Mouse (Mus musculus): Measurements from ENCODE around the gene Glipr2. TPM values are rescaled to one million over a fixed set of nuclear protein-coding genes. Genes with fewer than 3 reads are reported as not detected.

Glipr2 gene
- polyA plus RNA-seq, 1 experiment from 2014 or later: 94.2 TPM

DNA sequence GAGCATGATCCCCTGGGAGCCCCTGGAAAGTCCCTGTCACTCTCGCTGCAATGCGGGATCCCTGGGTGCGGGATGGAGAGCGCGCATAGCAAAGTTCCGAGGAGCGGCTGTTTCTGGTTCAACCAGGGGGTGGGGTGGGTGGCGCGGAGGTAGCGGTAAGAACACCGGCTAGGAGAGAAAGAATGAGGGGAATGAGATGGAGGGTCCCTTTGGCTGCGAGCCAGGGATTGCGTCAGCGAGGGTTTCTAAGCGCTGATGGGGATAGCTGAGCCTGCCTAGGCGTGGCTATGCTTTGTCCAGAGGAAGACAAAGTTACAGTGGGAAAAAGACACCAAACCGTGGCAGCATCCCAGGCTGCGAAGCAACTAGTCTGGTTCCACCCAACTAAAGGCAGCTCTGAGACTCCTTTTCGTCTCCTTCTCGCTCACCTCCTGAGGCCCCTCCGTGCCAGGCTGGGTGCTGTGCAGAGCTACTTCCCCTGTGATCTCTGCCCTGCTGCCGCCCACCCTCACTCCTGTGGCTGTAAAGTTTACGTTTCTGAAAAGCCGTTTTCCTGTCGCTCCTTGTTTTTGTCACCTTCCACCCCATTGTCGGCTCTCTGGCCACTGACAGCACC, 753 bp downstream of the Glipr2 start:
- Histone ChIP-seq H3K27me3 (peaks cover 15% of the 10 kb centered on the region; the same call in 1 of the 2 replicates), H3K9ac (peak overlapping the region; percentile 79), H3K36me3 (no peaks in the 10 kb centered on the region), H3K27ac (peak overlapping the region; percentile 88), H3K4me1 (peaks cover 20% of the 10 kb centered on the region), H3K4me3 (peak overlapping the region; percentile 74), H3K9me3 (replicated peaks) (no peaks in the 10 kb centered on the region), H3K4me2 (replicated peaks) (peak overlapping the region; percentile 93)
- peak; percentile 89 for ATAC-seq (ENCODE audit: low FRiP score)
- WGBS: under 1% methylated on average over 26 of the region's 26 CpGs

DNA sequence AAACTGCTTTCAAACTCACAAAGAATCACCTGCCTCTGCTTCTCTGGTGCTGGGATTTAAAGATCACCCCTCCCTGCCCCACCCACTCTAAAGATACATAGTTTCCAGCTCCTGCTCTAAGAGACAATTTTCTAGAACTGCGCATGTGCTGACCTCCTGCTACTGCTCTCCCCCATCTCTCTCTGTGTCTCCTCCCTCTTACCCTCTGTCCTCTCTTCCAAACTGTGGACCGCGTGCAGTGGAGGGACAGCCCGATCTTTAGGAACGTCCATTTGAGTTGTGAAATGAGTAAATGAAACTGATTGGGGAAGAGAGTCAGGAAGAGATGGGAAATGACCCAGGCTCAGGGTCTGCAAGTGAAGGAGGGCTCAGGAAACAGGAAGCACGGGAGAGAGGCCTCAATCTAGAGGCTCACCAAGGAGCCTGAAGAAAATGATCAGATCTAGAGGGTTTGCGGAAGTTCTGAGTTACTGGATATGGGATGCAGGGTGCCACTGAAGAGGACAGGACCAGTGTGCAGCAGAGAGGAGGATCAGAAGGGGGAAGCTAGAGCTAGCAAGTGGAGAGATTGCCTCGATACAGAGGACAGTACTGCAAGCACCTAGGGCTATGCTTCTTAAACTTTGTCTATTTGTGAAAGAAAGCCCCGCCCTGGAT, 2.5 kb downstream of the Glipr2 start:
- Histone ChIP-seq H3K4me3 (no peak overlapping the region), H3K9ac (no peak overlapping the region), H3K27ac (no peak overlapping the region), H3K9me3 (replicated peaks) (no peaks in the 10 kb centered on the region), H3K4me1 (peaks cover 20% of the 10 kb centered on the region), H3K27me3 (peaks cover 15% of the 10 kb centered on the region; the same call in 1 of the 2 replicates), H3K36me3 (no peaks in the 10 kb centered on the region), H3K4me2 (replicated peaks) (0 out of 2 replicates have a peak overlapping the region, but pooled peaks have one; percentile 93)
- WGBS: 65% methylated on average over 9 of the region's 9 CpGs
- ATAC-seq (ENCODE audit: low FRiP score): no peak

DNA sequence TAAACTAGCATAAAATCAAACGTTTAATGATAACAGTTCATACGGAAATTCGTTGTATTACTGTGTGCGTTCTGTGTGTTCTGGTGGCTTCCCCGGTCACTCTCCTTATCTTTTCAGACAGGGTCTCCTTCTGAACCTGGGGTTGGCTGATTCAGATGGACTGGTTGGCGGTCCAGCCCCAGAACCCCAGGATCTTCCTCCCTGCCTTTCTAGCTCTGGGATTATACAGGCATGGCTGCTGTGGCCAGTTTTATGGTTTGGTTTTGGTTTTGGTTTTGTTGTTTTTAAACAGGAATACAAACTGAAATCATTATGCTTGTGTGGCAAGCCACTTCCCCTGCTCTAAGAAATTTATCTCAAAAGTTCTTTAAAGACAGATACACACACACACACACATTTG, 3.0 kb downstream of the Glipr2 start:
- Histone ChIP-seq H3K4me2 (replicated peaks) (no peak overlapping the region), H3K4me3 (no peak overlapping the region), H3K4me1 (peaks cover 24% of the 10 kb centered on the region), H3K9ac (no peak overlapping the region), H3K27me3 (peaks cover 15% of the 10 kb centered on the region; the same call in 1 of the 2 replicates), H3K36me3 (no peaks in the 10 kb centered on the region), H3K9me3 (replicated peaks) (no peaks in the 10 kb centered on the region), H3K27ac (no peak overlapping the region)
- ATAC-seq (ENCODE audit: low FRiP score): no peak
- 89% methylated on average over 6 of the region's 6 CpGs for WGBS

DNA sequence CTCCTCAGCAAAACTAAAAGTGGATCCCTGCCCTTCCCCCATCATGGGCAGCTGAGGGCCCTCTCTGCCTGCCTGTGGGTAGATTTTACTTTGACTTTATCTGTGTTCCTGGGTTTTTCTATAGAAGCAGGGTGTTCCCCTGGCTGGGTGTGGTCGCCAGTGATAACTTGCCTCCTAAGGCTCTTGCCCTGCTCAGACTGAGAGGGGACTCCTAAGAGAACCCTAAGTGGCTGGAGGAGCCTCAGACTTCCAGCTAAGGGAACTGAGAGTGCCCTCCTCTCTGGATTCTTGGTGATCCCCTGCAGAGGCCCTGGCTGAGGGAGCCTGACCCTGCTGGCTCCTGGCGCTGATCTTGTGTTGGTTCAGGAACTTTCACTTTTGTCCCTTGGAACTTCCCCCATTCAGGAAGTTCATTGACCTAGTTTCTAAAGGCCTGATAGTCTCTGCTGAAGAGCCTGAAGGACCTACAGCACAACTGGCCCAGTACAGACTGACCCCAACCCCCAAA, 7.2 kb downstream of the Glipr2 start:
- ATAC-seq (ENCODE audit: low FRiP score): no peak
- Histone ChIP-seq H3K27ac (no peak overlapping the region), H3K9me3 (replicated peaks) (no peaks in the 10 kb centered on the region), H3K9ac (no peak overlapping the region), H3K27me3 (peaks cover 3% of the 10 kb centered on the region; the same call in 1 of the 2 replicates), H3K4me1 (peaks cover 28% of the 10 kb centered on the region), H3K4me2 (replicated peaks) (no peak overlapping the region), H3K4me3 (no peak overlapping the region), H3K36me3 (no peaks in the 10 kb centered on the region)
- 46% methylated on average over 2 of the region's 2 CpGs for WGBS

DNA sequence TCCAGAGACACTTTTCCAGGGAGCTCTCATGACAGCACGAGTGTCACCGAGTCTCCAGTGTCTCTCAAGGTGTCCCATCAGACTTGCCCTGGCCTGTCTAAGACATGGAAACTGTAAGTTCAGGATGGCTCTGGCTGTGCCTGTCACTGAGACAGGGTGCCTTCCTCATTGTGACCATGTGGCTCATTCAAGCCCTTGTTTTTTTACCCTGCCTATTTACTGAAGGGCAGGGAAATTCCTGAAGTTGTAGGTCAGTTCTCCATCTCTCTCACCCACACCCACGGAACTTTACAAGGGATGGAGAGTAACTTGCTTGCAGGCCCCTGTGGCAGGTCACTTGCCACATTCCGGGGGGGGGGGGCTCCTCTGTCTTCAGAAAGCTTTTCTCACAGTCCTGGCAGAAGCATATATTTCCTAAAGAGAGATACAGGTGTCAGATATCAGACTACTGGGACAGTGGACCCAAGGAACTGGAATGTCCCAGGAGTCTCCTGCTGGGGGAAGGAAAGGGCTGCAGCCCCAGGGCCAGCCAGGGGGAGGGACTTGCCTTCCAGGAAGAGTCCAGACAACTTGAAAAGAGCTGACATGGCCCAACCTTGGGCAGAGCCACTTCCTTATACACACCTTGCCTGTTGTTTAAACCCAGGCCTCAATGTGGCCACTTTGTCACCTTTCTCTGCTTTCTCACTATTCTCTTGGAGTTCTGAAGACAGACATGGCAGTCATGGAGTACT, 7.9 kb downstream of the Glipr2 start:
- H3K27ac ChIP-seq: no peak overlapping the region

DNA sequence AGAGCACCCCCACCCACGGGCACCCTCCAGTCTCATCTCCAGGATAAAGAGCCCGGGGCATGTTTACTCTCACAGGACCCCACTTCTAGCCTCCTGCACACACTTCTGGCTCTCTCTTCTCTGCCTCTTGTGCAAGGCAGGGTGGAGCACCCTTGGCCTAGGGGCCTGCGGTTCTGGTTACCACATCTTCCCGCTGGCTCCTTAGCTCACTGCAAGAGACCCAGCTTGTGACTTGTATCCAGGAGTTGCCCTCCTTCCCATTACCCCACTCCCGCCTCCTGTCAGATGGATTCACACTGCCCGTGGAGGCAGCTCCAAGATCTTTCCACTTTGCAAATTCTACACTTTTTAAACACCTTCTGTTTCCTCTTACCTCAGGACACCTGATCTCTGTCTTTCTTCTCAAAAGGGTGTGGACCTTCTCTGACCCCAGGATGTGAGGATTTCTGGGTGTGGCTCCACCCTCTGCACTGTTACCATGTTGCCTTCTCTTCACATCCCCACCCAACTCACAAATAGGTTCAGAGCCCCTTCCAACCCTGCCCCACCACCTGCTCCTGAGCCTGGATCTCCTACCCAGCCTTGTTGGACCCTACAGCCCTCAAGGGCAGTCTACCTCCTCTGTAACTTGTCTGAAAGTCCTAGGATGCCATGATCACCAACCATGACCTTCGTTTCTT, 8.8 kb downstream of the Glipr2 start:
- H3K4me3 ChIP-seq: no peak overlapping the region
- H3K4me2 ChIP-seq (replicated peaks): no peak overlapping the region
- H3K27me3 ChIP-seq: no peaks in the 10 kb centered on the region; the same call in 1 of the 2 replicates
- no peak overlapping the region for H3K27ac ChIP-seq
- H3K36me3 ChIP-seq: no peaks in the 10 kb centered on the region
- no peak overlapping the region for H3K9ac ChIP-seq
- peaks cover 34% of the 10 kb centered on the region for H3K4me1 ChIP-seq
- no peaks in the 10 kb centered on the region for H3K9me3 ChIP-seq (replicated peaks)
- 91% methylated on average over 7 of the region's 7 CpGs for WGBS
- no peak for ATAC-seq (ENCODE audit: low FRiP score)

More for the DNA sequence above, 7.9 kb downstream of the Glipr2 start:
- no peaks in the 10 kb centered on the region for H3K9me3 ChIP-seq (replicated peaks)
- H3K4me2 ChIP-seq (replicated peaks): no peak overlapping the region
- WGBS: 45% methylated on average over 4 of the region's 4 CpGs
- H3K4me3 ChIP-seq: no peak overlapping the region
- peaks cover 31% of the 10 kb centered on the region for H3K4me1 ChIP-seq
- H3K9ac ChIP-seq: no peak overlapping the region; the same call in 1 of the 2 replicates
- ATAC-seq (ENCODE audit: low FRiP score): no peak
- no peaks in the 10 kb centered on the region; the same call in 1 of the 2 replicates for H3K27me3 ChIP-seq
- no peaks in the 10 kb centered on the region for H3K36me3 ChIP-seq

DNA sequence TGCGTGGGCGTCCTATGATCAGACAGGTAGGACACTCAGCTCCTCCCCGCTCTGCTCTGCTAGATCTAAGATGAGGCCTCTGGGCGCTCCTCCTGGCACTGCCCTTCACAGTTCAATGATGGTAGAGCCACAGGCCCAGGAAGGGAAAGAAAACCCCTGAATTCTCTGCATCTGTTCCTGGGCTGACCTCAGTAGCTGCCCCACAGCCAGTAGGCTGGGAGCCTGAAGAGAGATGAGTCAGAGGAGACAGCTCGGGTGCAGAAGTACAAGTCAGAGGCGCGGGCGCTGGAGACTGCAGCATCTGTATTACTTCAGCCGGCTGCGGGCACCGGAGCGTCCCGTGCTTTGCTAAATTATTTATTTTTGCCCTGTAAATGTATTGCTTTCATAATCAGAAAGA, 11.4 kb downstream of the Glipr2 start:
- Histone ChIP-seq H3K4me2 (replicated peaks) (0 out of 2 replicates have a peak overlapping the region, but pooled peaks have one; percentile 8), H3K27ac (no peak overlapping the region), H3K9ac (0 out of 2 replicates have a peak overlapping the region, but pooled peaks have one; percentile 23), H3K4me1 (peaks cover 52% of the 10 kb centered on the region), H3K4me3 (no peak overlapping the region), H3K27me3 (no peaks in the 10 kb centered on the region), H3K9me3 (replicated peaks) (no peaks in the 10 kb centered on the region), H3K36me3 (no peaks in the 10 kb centered on the region)
- ATAC-seq (ENCODE audit: low FRiP score): no peak
- WGBS: 49% methylated on average over 13 of the region's 13 CpGs

DNA sequence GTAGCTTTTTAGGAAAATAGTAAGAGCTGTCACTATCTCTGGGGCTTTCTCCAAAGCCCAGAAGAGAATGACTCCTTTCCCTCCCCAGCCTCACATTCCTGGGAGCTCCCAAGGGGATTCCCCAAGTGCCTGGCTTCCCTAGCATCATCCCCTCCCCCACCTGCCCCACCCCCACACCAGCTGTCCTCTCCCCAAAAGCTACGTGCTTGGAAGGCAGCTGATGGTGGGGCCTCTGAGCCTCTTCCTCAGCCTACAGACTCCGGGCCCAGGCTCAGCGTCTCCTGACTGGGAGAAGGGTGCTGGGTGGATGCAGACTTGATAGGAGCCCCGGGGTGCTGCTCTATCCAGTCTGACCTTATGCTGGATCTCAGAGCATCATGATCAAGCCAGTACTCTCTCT, 12.2 kb downstream of the Glipr2 start:
- H3K4me3 ChIP-seq: no peak overlapping the region
- H3K36me3 ChIP-seq: no peaks in the 10 kb centered on the region
- H3K4me2 ChIP-seq (replicated peaks): no peak overlapping the region
- ATAC-seq (ENCODE audit: low FRiP score): no peak
- H3K9me3 ChIP-seq (replicated peaks): no peaks in the 10 kb centered on the region
- H3K9ac ChIP-seq: 0 out of 2 replicates have a peak overlapping the region, but pooled peaks have one; percentile 28
- H3K27ac ChIP-seq: no peak overlapping the region
- peaks cover 53% of the 10 kb centered on the region for H3K4me1 ChIP-seq
- 17% methylated on average over 4 of the region's 4 CpGs for WGBS
- no peaks in the 10 kb centered on the region for H3K27me3 ChIP-seq

DNA sequence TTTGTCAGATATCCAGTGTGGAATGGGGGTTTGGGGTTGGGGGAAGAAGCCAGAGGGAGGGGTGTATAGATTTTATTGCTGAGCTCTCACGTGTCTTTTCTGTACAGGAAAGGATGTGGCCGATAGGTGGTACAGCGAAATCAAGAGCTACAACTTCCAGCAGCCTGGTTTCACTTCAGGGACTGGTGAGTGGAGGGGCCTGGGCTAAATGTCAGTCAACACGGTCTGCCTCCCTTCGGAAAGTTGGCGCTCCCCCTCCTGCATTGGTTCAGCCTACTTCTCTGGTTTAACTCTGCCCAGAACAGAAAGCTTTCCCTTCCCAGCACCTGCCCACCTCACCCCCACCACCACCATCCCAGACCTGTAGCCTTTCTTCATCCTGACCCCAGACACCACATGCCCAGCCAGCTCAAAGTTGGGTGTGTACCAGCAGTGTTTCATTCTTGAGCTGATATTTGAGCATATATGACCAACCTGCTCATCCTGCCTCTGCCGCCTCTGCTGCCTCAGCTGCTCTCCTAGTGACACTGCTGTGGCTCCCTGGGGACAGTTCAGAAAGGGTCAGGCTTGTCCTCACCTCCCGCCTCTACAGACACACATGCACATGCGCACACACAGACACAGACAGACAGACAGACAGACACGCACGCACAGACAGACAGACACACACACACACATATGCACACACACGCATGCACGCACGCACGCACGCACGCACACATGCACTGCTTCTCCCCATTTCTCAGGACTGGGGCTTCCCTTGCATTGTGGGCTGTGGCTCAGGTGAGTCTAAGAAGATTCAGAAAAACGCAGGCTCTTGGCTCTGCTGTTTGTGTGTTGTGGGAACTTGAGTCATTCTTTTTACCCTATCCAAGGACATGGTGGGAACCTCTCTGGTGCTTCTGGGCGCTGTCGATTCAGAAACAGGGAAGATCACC, 13.5 kb downstream of the Glipr2 start:
- WGBS: 81% methylated on average over 20 of the region's 20 CpGs
- no peaks in the 10 kb centered on the region for H3K27me3 ChIP-seq
- no peak overlapping the region for H3K4me2 ChIP-seq (replicated peaks)
- ATAC-seq (ENCODE audit: low FRiP score): no peak
- no peak overlapping the region for H3K4me3 ChIP-seq
- no peak overlapping the region for H3K9ac ChIP-seq
- H3K36me3 ChIP-seq: 0 out of 2 replicates have a peak, but pooled peaks cover 4% of the 10 kb centered on the region
- peaks cover 47% of the 10 kb centered on the region for H3K4me1 ChIP-seq
- H3K9me3 ChIP-seq (replicated peaks): no peaks in the 10 kb centered on the region
- no peak overlapping the region for H3K27ac ChIP-seq

DNA sequence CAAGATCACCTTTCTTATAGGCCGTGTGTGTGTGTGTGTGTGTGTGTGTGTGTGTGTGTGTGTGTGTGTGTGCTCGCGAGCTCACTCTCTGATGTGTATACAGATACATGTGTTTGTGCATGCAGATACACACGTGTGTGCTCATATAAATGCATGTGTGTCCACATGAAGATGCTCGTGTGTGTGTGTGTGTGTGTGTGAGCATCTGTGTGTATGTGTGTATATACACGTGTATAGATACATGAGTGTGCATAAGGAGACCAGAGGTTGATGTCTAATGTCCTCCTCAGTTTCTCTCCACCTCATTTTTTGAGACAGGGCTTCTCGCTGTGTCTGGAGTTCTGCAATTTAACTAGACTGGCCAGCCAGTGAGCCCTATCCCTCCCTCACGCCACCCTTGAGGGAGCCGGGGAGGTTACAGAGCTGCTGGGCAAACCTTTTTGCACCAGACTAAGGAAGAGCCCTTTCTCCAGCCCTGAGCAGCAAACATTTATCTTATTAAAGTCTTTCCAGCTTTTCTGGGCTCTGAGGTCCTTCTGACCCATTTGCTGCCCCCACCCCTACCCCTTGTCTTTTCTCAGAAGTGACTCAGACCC, 14.4 kb downstream of the Glipr2 start:
- H3K27me3 ChIP-seq: no peaks in the 10 kb centered on the region
- peak overlapping the region; percentile 27 for H3K4me2 ChIP-seq (replicated peaks)
- ATAC-seq (ENCODE audit: low FRiP score): 0 out of 2 replicates have a peak, but pooled peaks have one; percentile 11
- 63% methylated on average over 9 of the region's 9 CpGs for WGBS
- peak overlapping the region; percentile 68; the same call in 1 of the 2 replicates for H3K27ac ChIP-seq
- no peaks in the 10 kb centered on the region for H3K9me3 ChIP-seq (replicated peaks)
- H3K36me3 ChIP-seq: peaks cover 4% of the 10 kb centered on the region; the same call in 1 of the 2 replicates
- no peak overlapping the region for H3K4me3 ChIP-seq
- no peak overlapping the region for H3K9ac ChIP-seq
- H3K4me1 ChIP-seq: peaks cover 47% of the 10 kb centered on the region

Measured in hindbrain, embryonic 12.5 days (tissue).